Mouse (Mus musculus): ENCODE data around the gene Scin. TPM values are rescaled to one million over a fixed set of nuclear protein-coding genes. Genes with fewer than 3 reads are reported as not detected.
A peak's percentile ranks its signal among the peaks of the same experiment; 100 is the strongest.

Scin gene
- polyA plus RNA-seq, 1 experiment: 79.2 TPM

DNA sequence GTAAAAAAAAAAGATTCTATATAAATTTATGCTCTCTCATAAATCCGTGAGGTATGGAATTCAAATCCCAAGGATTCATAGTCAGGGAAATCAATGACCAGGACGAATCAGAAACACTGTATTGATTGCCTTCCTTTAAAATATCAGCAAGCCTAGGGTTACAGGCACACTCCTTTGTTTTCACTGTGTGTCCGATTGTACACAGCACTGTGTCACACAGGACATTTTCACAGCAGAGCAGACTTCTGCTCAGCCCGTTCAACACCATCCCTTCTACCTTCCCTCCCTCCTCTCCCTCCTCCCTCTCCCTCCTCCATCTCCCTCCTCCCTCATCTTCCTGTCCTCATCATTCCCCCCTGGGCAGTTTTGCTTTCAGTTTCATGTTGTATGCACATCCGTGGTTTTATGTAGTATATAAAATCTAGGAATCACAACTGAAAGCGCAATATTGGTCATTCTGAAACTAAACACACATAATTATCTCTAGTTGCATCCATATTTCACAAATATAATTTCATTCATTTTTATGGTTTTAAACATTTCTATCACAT, 116.0 kb downstream of the Scin start:
- peaks cover 17% of the 10 kb centered on the region; the same call in 1 of the 2 replicates for H3K4me1 ChIP-seq (ENCODE audit: control insufficient read depth, insufficient read depth, insufficient read length, low read length)
- H3K27ac ChIP-seq (ENCODE audit: insufficient read depth, low read depth, low read length): 0 out of 2 replicates have a peak overlapping the region, but pooled peaks have one; percentile 14
- no peaks in the 10 kb centered on the region for H3K27me3 ChIP-seq (ENCODE audit: control insufficient read depth, insufficient read depth, low read length)
- no peaks in the 10 kb centered on the region for H3K36me3 ChIP-seq (ENCODE audit: control insufficient read depth, insufficient read depth, low read length)
- peak overlapping the region; percentile 31; the same call in 1 of the 2 replicates for H3K4me3 ChIP-seq (ENCODE audit: low read depth, low read length)
- 36% methylated on average over 6 of the region's 6 CpGs for whole genome bisulfite sequencing
- TF ChIP-seq CTCF (IDR thresholded peaks at IDR 0.05; ENCODE audit: extremely low read depth, insufficient read length, insufficient replicate concordance, low read depth, low read length) (no peak), POLR2A (IDR thresholded peaks at IDR 0.05; ENCODE audit: low read depth, low read length) (no peak)

GRCm38 (mm10) chr12:40016648-40017460, 117.2 kb downstream of the Scin start:
- H3K4me3 ChIP-seq (ENCODE audit: low read depth, low read length): peak overlapping the region; percentile 54
- H3K27ac ChIP-seq (ENCODE audit: insufficient read depth, low read depth, low read length): peak overlapping the region; percentile 73
- peak; percentile 59; the same call in 1 of the 2 replicates for TF ChIP-seq POLR2A (IDR thresholded peaks at IDR 0.05; ENCODE audit: low read depth, low read length)
- no peak for TF ChIP-seq CTCF (IDR thresholded peaks at IDR 0.05; ENCODE audit: extremely low read depth, insufficient read length, insufficient replicate concordance, low read depth, low read length)
- H3K36me3 ChIP-seq (ENCODE audit: control insufficient read depth, insufficient read depth, low read length): no peaks in the 10 kb centered on the region
- WGBS: 3% methylated on average over 19 of the region's 19 CpGs
- H3K4me1 ChIP-seq (ENCODE audit: control insufficient read depth, insufficient read depth, insufficient read length, low read length): peaks cover 11% of the 10 kb centered on the region; the same call in 1 of the 2 replicates
- H3K27me3 ChIP-seq (ENCODE audit: control insufficient read depth, insufficient read depth, low read length): no peaks in the 10 kb centered on the region

- TF ChIP-seq POLR2A (IDR thresholded peaks at IDR 0.05; ENCODE audit: low read depth, low read length) (no peak), CTCF (IDR thresholded peaks at IDR 0.05; ENCODE audit: extremely low read depth, insufficient read length, insufficient replicate concordance, low read depth, low read length) (no peak)
- no peaks in the 10 kb centered on the region for H3K27me3 ChIP-seq (ENCODE audit: control insufficient read depth, insufficient read depth, low read length)
- H3K27ac ChIP-seq (ENCODE audit: insufficient read depth, low read depth, low read length): peak overlapping the region; percentile 73
- no peak overlapping the region for H3K4me3 ChIP-seq (ENCODE audit: low read depth, low read length)
- WGBS: 44% methylated on average over 9 of the region's 9 CpGs
- H3K36me3 ChIP-seq (ENCODE audit: control insufficient read depth, insufficient read depth, low read length): no peaks in the 10 kb centered on the region
- peaks cover 11% of the 10 kb centered on the region; the same call in 1 of the 2 replicates for H3K4me1 ChIP-seq (ENCODE audit: control insufficient read depth, insufficient read depth, insufficient read length, low read length)
These were observed 118.0 kb downstream of the Scin start for GRCm38 (mm10) chr12:40016068-40016467.

GRCm38 (mm10) chr12:40009866-40010265, 124.2 kb downstream of the Scin start:
- Histone ChIP-seq H3K4me3 (ENCODE audit: low read depth, low read length) (no peak overlapping the region), H3K36me3 (ENCODE audit: control insufficient read depth, insufficient read depth, low read length) (no peaks in the 10 kb centered on the region), H3K4me1 (ENCODE audit: control insufficient read depth, insufficient read depth, insufficient read length, low read length) (0 out of 2 replicates have a peak, but pooled peaks cover 3% of the 10 kb centered on the region), H3K27me3 (ENCODE audit: control insufficient read depth, insufficient read depth, low read length) (no peaks in the 10 kb centered on the region), H3K27ac (ENCODE audit: insufficient read depth, low read depth, low read length) (no peak overlapping the region)
- no peak for TF ChIP-seq POLR2A (IDR thresholded peaks at IDR 0.05; ENCODE audit: low read depth, low read length)
- no peak for TF ChIP-seq CTCF (IDR thresholded peaks at IDR 0.05; ENCODE audit: extremely low read depth, insufficient read length, insufficient replicate concordance, low read depth, low read length)
- WGBS: 55% methylated on average over 2 of the region's 2 CpGs

Other genes with a start within 250 kb of the Scin start
- 1.4 and 4.3 TPM in 2 replicates for gene Arl4a, start 96.2 kb downstream of the Scin start, polyA plus RNA-seq (2012; rRNA removed)
- not detected in 2 replicates for gene Lsmem1, start 65.3 kb upstream of the Scin start, polyA plus RNA-seq (2012; rRNA removed)
- 29.1 and 131 TPM in 2 replicates for gene Ifrd1, start 114.3 kb upstream of the Scin start, polyA plus RNA-seq (2012; rRNA removed)